In genomic region chr9:59616622-59617306, GRCm38 (mm10) we compare ENCODE assay signal across 8 mouse cellular contexts. TPM values are rescaled to one million over a fixed set of nuclear protein-coding genes. Genes with fewer than 3 reads are reported as not detected.
A peak's percentile ranks its signal among the peaks of the same experiment; 100 is the strongest.
DNase-seq lines count a peak whose midpoint lies in the region; ATAC-seq and TF ChIP-seq lines count a peak whose summit lies in the region.

Parp6 (plus strand) TSS chr9:59617284.

- peak within 1 kb of the TSS; percentile 95 for H3K27ac ChIP-seq in hindbrain, embryonic 13.5 days

- in situ Hi-C loops in Patski (cut with MboI; ENCODE audit: low pct_unique_long_range_greater_than_20kb): no loop called here

- H3K9me3 ChIP-seq in hindbrain, embryonic 13.5 days: no peaks in the 10 kb centered on the region

- peaks cover 6% of the 10 kb centered on the region for H3K27me3 ChIP-seq in Patski
- no peaks in the 10 kb centered on the region for H3K27me3 ChIP-seq in hindbrain, embryonic 13.5 days

- POLR2A ChIA-PET in Patski (lab: Charles Lee): interaction anchor here (1.6 kb wide), 1 partner anchor 40 kb away, joined by 3 read pairs; no protein-coding TSS in a partner anchor

- CTCF ChIA-PET in Patski (lab: Charles Lee): interaction anchor here (1.3 to 2.3 kb wide), 2 partner anchors 10 to 11 kb away, joined by 3 to 5 read pairs; no protein-coding TSS in a partner anchor

- peak within 1 kb of the TSS; percentile 95 for H3K4me3 ChIP-seq in hindbrain, embryonic 13.5 days

- 1% methylated on average over 34 of the region's 36 CpGs for WGBS in hindbrain, embryonic 13.5 days

- H3K36me3 ChIP-seq in hindbrain, embryonic 13.5 days: no peaks in the 10 kb centered on the region

- ATAC-seq in Patski: peak; percentile 97
- ATAC-seq in hindbrain, embryonic 13.5 days (ENCODE audit: low FRiP score): peak; percentile 98

- peaks cover 37% of the 10 kb centered on the region for H3K4me1 ChIP-seq in hindbrain, embryonic 13.5 days (replicated peaks)

- TF ChIP-seq CTCF in Patski (IDR thresholded peaks at IDR 0.05): peak; percentile 6

- H3K9ac ChIP-seq in hindbrain, embryonic 13.5 days: peak within 1 kb of the TSS; percentile 93

- peak within 1 kb of the TSS; percentile 69 for H3K4me2 ChIP-seq in hindbrain, embryonic 13.5 days

- DNase-seq in Patski (ENCODE audit: low read depth, low spot score): peak; percentile 96
- peak; percentile 100 for DNase-seq in cerebellum, postnatal 14 days
- peak; percentile 99 for DNase-seq in frontal cortex, postnatal 14 days (ENCODE audit: low spot score in 2 of 2)
- DNase-seq in layer of hippocampus, postnatal 25 days (ENCODE audit: extremely low spot score in 1 of 2, low spot score in 1 of 2): peak; percentile 98 to 99
- peak; percentile 100 for DNase-seq in lung, postnatal 25 days (ENCODE audit: low spot score)
- peak; percentile 97 for DNase-seq in retina, embryonic 14.5 days (ENCODE audit: low spot score)
- DNase-seq in thymus, postnatal 4 days: peak; percentile 100

RNA-seq across cellular contexts. Expression of gene Parp6, which starts in this region (rescaled TPM):
- 25.2 TPM for polyA plus RNA-seq in Patski (2021)
- polyA plus RNA-seq in hindbrain, embryonic 13.5 days (2015; fragmentation: Nextera tagmentation; extraction: Ambion mirVana): 185 and 191 TPM in 2 replicates
- total RNA-seq in layer of hippocampus, postnatal 25 days (2021): 100 to 1,000 TPM; 138 to 142 TPM

Comparison
In these comparisons a context has a peak if more than half of its experiments do, and no peak if none do; other contexts are left out.
1. Peak in every context shown above with its lines: DNase-seq, ATAC-seq, H3K4me3 ChIP-seq and H3K27ac ChIP-seq.